Mouse (Mus musculus): ENCODE measurements around the gene Pcca. TPM values are rescaled to one million over a fixed set of nuclear protein-coding genes. Genes with fewer than 3 reads are reported as not detected.

The Pcca gene
- total and polyA plus RNA-seq, 3 experiments, result 38.6 to 102 (median 86.0) TPM

DNA sequence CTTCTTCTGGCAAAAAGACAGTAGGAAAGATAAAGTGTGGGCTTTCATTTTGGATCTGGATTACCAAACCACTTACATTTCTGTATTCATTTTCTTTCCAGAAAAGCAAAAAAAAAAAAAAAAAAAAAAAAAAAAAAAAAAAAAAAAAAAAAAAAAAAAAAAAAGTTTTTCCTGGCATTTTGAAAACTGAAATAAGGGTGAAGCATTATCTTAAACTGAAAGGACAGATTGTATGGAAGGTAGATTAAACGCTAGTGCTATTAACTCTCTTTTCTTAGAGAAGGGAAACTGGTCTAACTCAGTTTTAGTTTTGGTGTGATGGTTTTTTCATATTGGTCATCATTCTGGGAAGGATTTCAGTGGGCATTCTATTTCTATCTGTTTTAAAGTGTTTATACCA lies 42.1 kb upstream of the Pcca start:
- Histone ChIP-seq H3K27ac (no peak overlapping the region), H3K36me3 (ENCODE audit: control insufficient read depth, insufficient read depth, low read length) (no peaks in the 10 kb centered on the region), H3K9ac (ENCODE audit: low read depth, low read length) (no peak overlapping the region), H3K4me1 (ENCODE audit: control insufficient read depth, insufficient read depth, low read length) (peaks cover 2% of the 10 kb centered on the region; the same call in 1 of the 2 replicates), H3K27me3 (ENCODE audit: control insufficient read depth, insufficient read depth, low read length) (peaks cover 17% of the 10 kb centered on the region), H3K4me3 (no peak overlapping the region), H3K79me2 (replicated peaks; ENCODE audit: control insufficient read depth, insufficient read depth, low read length) (no peaks in the 10 kb centered on the region)
- intact Hi-C loops (cut with DNase I), result no loop called here
- WGBS, result 61% methylated on average over 1 of the region's 1 CpGs
- DNase-seq, result no peak
- TF ChIP-seq POLR2A (IDR thresholded peaks at IDR 0.05; ENCODE audit: insufficient read depth, low read depth, low read length) (no peak), CTCF (IDR thresholded peaks at IDR 0.05) (no peak), EP300 (IDR thresholded peaks at IDR 0.05; ENCODE audit: insufficient read depth, low read depth, low read length) (no peak)

DNA sequence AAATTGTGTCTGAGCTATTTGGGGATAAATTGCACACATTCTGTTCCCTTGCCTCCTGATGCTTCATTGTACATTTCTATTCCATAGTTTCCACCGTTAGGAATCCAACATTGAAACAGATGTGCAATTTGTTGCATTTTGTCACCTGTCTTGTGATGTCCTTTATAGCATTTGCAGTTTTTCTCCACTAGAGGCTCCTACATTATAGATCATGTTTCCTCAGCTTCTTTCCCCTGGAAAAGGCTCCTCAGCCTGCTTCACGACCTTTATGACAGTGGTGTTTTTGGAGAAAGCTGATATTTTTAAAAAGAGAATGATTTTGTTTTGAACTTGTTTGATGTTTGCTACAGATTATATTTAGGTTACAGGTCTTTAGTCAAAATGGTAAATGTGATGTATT lies 25.1 kb upstream of the Pcca start:
- 7% methylated on average over 2 of the region's 2 CpGs for WGBS
- Histone ChIP-seq H3K36me3 (ENCODE audit: control insufficient read depth, insufficient read depth, low read length) (no peaks in the 10 kb centered on the region), H3K9ac (ENCODE audit: low read depth, low read length) (no peak overlapping the region), H3K27ac (no peak overlapping the region), H3K27me3 (ENCODE audit: control insufficient read depth, insufficient read depth, low read length) (no peaks in the 10 kb centered on the region), H3K4me3 (no peak overlapping the region), H3K79me2 (replicated peaks; ENCODE audit: control insufficient read depth, insufficient read depth, low read length) (no peaks in the 10 kb centered on the region), H3K4me1 (ENCODE audit: control insufficient read depth, insufficient read depth, low read length) (no peaks in the 10 kb centered on the region)
- no peak for DNase-seq
- TF ChIP-seq POLR2A (IDR thresholded peaks at IDR 0.05; ENCODE audit: insufficient read depth, low read depth, low read length) (no peak), CTCF (IDR thresholded peaks at IDR 0.05) (peak; percentile 75)
- intact Hi-C loops (cut with DNase I), result no loop called here

- intact Hi-C loops (cut with DNase I), result loop anchor here (10.0 kb wide), 1 partner anchor 123 kb away; no protein-coding TSS in a partner anchor
- TF ChIP-seq EP300 (IDR thresholded peaks at IDR 0.05; ENCODE audit: insufficient read depth, low read depth, low read length) (no peak), POLR2A (IDR thresholded peaks at IDR 0.05; ENCODE audit: insufficient read depth, low read depth, low read length) (no peak), CTCF (IDR thresholded peaks at IDR 0.05) (no peak)
- H3K27me3 ChIP-seq (ENCODE audit: control insufficient read depth, insufficient read depth, low read length), result no peaks in the 10 kb centered on the region
- H3K36me3 ChIP-seq (ENCODE audit: control insufficient read depth, insufficient read depth, low read length), result no peaks in the 10 kb centered on the region
- no peaks in the 10 kb centered on the region for H3K79me2 ChIP-seq (replicated peaks; ENCODE audit: control insufficient read depth, insufficient read depth, low read length)
- no peak overlapping the region for H3K4me3 ChIP-seq
- no peaks in the 10 kb centered on the region for H3K4me1 ChIP-seq (ENCODE audit: control insufficient read depth, insufficient read depth, low read length)
- H3K27ac ChIP-seq, result no peak overlapping the region
- H3K9ac ChIP-seq (ENCODE audit: low read depth, low read length), result no peak overlapping the region
- WGBS, result 65% methylated on average over 3 of the region's 3 CpGs
- no peak for DNase-seq
Measured at GRCm38 (mm10) chr14:122511519-122511918, 22.6 kb upstream of the Pcca start.

GRCm38 (mm10) chr14:122513511-122514036 lies 20.6 kb upstream of the Pcca start:
- Histone ChIP-seq H3K27ac (no peak overlapping the region), H3K9ac (ENCODE audit: low read depth, low read length) (no peak overlapping the region), H3K27me3 (ENCODE audit: control insufficient read depth, insufficient read depth, low read length) (no peaks in the 10 kb centered on the region), H3K79me2 (replicated peaks; ENCODE audit: control insufficient read depth, insufficient read depth, low read length) (no peaks in the 10 kb centered on the region), H3K36me3 (ENCODE audit: control insufficient read depth, insufficient read depth, low read length) (no peaks in the 10 kb centered on the region), H3K4me1 (ENCODE audit: control insufficient read depth, insufficient read depth, low read length) (no peaks in the 10 kb centered on the region), H3K4me3 (no peak overlapping the region)
- no peak for DNase-seq
- WGBS, result 49% methylated on average over 1 of the region's 1 CpGs
- no peak for TF ChIP-seq EP300 (IDR thresholded peaks at IDR 0.05; ENCODE audit: insufficient read depth, low read depth, low read length)
- TF ChIP-seq CTCF (IDR thresholded peaks at IDR 0.05), result no peak
- TF ChIP-seq POLR2A (IDR thresholded peaks at IDR 0.05; ENCODE audit: insufficient read depth, low read depth, low read length), result no peak
- intact Hi-C loops (cut with DNase I), result loop anchor here (10.0 kb wide), 1 partner anchor 121 kb away; no protein-coding TSS in a partner anchor

DNA sequence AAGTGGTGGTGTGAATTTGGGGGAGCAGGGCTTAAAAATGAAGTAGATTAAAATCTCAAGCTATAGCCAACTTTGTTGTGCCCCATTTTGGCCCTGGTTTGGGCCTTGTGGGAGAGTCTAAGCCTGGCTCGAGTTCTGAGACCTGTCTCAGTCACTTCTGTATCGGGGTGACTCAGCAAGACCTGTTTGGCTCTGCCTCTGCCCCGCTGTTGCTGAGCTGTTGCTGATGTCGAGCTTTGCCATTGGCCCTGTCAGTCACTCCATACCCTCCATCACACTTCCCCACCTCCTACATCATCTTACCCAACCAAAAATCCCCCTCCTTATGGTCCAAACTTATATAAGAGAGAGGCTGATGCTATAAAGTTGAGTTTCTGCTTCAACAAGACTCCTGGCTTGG lies 5.6 kb upstream of the Pcca start:
- no peak overlapping the region for H3K4me3 ChIP-seq
- DNase-seq, result no peak
- no peak for TF ChIP-seq POLR2A (IDR thresholded peaks at IDR 0.05; ENCODE audit: insufficient read depth, low read depth, low read length)
- TF ChIP-seq EP300 (IDR thresholded peaks at IDR 0.05; ENCODE audit: insufficient read depth, low read depth, low read length), result no peak
- TF ChIP-seq CTCF (IDR thresholded peaks at IDR 0.05), result no peak
- WGBS, result 81% methylated on average over 4 of the region's 4 CpGs
- H3K4me1 ChIP-seq (ENCODE audit: control insufficient read depth, insufficient read depth, low read length), result no peaks in the 10 kb centered on the region
- no peaks in the 10 kb centered on the region for H3K79me2 ChIP-seq (replicated peaks; ENCODE audit: control insufficient read depth, insufficient read depth, low read length)
- H3K27ac ChIP-seq, result no peak overlapping the region
- intact Hi-C loops (cut with DNase I), result no loop called here
- H3K27me3 ChIP-seq (ENCODE audit: control insufficient read depth, insufficient read depth, low read length), result no peaks in the 10 kb centered on the region
- no peak overlapping the region for H3K9ac ChIP-seq (ENCODE audit: low read depth, low read length)
- H3K36me3 ChIP-seq (ENCODE audit: control insufficient read depth, insufficient read depth, low read length), result no peaks in the 10 kb centered on the region

GRCm38 (mm10) chr14:122535986-122536385 lies 1.9 kb downstream of the Pcca start:
- no peak overlapping the region for H3K4me3 ChIP-seq
- peaks cover 2% of the 10 kb centered on the region; the same call in 1 of the 2 replicates for H3K27me3 ChIP-seq (ENCODE audit: control insufficient read depth, insufficient read depth, low read length)
- TF ChIP-seq CTCF (IDR thresholded peaks at IDR 0.05), result no peak
- no peak for TF ChIP-seq POLR2A (IDR thresholded peaks at IDR 0.05; ENCODE audit: insufficient read depth, low read depth, low read length)
- no peak for TF ChIP-seq EP300 (IDR thresholded peaks at IDR 0.05; ENCODE audit: insufficient read depth, low read depth, low read length)
- intact Hi-C loops (cut with DNase I), result loop anchor here (10.0 kb wide), 1 partner anchor 449 kb away; the partner anchor contains the start of gene Tmtc4
- 97% methylated on average over 1 of the region's 1 CpGs for WGBS
- no peak for DNase-seq
- H3K4me1 ChIP-seq (ENCODE audit: control insufficient read depth, insufficient read depth, low read length), result peaks cover 3% of the 10 kb centered on the region
- peaks cover 5% of the 10 kb centered on the region for H3K79me2 ChIP-seq (replicated peaks; ENCODE audit: control insufficient read depth, insufficient read depth, low read length)
- H3K27ac ChIP-seq, result no peak overlapping the region
- H3K9ac ChIP-seq (ENCODE audit: low read depth, low read length), result no peak overlapping the region
- H3K36me3 ChIP-seq (ENCODE audit: control insufficient read depth, insufficient read depth, low read length), result no peaks in the 10 kb centered on the region; the same call in 1 of the 2 replicates
